In genomic region chr1:132968659-132969058, GRCm38 (mm10) we compare ENCODE assay signal across 8 mouse cellular contexts.
DNase-seq lines count a peak whose midpoint lies in the region; ATAC-seq and TF ChIP-seq lines count a peak whose summit lies in the region.

No protein-coding gene starts in this region.

- no peaks in the 10 kb centered on the region for H3K36me3 ChIP-seq in heart, postnatal 0 days (replicated peaks; ENCODE audit: control insufficient read depth, insufficient read depth, low read length)

- H3K4me3 ChIP-seq in heart, postnatal 0 days (ENCODE audit: low read depth, low read length) = no peak overlapping the region

- H3K4me2 ChIP-seq in heart, postnatal 0 days (ENCODE audit: low read depth, low read length) = no peak overlapping the region

- peak; percentile 65 for TF ChIP-seq CTCF in heart, postnatal 0 days (IDR thresholded peaks at IDR 0.05; ENCODE audit: low read depth)

- H3K27ac ChIP-seq in heart, postnatal 0 days (ENCODE audit: low read depth) = no peak overlapping the region

- intact Hi-C loops in heart, postnatal 25 days (cut with DNase I) = loop anchor here (1.0 kb wide), 1 partner anchor 209 kb away; no protein-coding TSS in a partner anchor

- H3K27me3 ChIP-seq in heart, postnatal 0 days (ENCODE audit: control insufficient read depth, insufficient read depth, low read length) = no peaks in the 10 kb centered on the region

- no peak overlapping the region for H3K9ac ChIP-seq in heart, postnatal 0 days (replicated peaks; ENCODE audit: low read depth, low read length)

- ATAC-seq in heart, postnatal 0 days (ENCODE audit: insufficient read depth, low read depth) = no peak

- 23% methylated on average over 6 of the region's 6 CpGs for WGBS in heart, postnatal 0 days

- DNase-seq in heart, postnatal 0 days (ENCODE audit: low spot score) = no peak
- DNase-seq in heart, postnatal 25 days (ENCODE audit: low spot score) = no peak
- DNase-seq in B cell, adult 2 months = peak; percentile 78 to 82
- peak; percentile 31 for DNase-seq in WW6 (ENCODE audit: low read depth, low spot score)
- peak; percentile 55 to 67 for DNase-seq in cerebellum, postnatal 4 days (ENCODE audit: low spot score in 2 of 2)
- DNase-seq in kidney, postnatal 14 days = peak; percentile 53
- DNase-seq in mesoderm, embryonic 11.5 days (ENCODE audit: low read depth, low spot score) = peak; percentile 54
- peak; percentile 60 for DNase-seq in testis, postnatal 14 days (ENCODE audit: low spot score)

- 0 out of 2 replicates have a peak, but pooled peaks cover 10% of the 10 kb centered on the region for H3K9me3 ChIP-seq in heart, postnatal 0 days (replicated peaks; ENCODE audit: control insufficient read depth, low read length)

- no peak for TF ChIP-seq EP300 in heart, postnatal 0 days (IDR thresholded peaks at IDR 0.05; ENCODE audit: low read depth)

- H3K4me1 ChIP-seq in heart, postnatal 0 days (ENCODE audit: control insufficient read depth, insufficient read depth) = no peaks in the 10 kb centered on the region

Comparison
In these comparisons a context has a peak if more than half of its experiments do, and no peak if none do; other contexts are left out.
1. DNase-seq: peak in B cell, adult 2 months (2 of 2), WW6 (single experiment), cerebellum, postnatal 4 days (2 of 2), kidney, postnatal 14 days (single experiment), mesoderm, embryonic 11.5 days (single experiment) and testis, postnatal 14 days (single experiment); none in heart, postnatal 0 days (single experiment) and heart, postnatal 25 days (single experiment).